Mouse (Mus musculus) adrenal gland, postnatal 10 days (tissue): ENCODE measurements around the gene Arfgap3. TPM values are rescaled to one million over a fixed set of nuclear protein-coding genes. Genes with fewer than 3 reads are reported as not detected.

Source experiments
- DNase-seq: peaks from one replicate; pipeline ENCODE4 v3.0.0; 2021; ENCODE audit warnings: mixed read lengths
- total RNA-seq, 2 experiments: library from RNA; stranded (reverse); gene quantifications; 2 replicates each; pipeline ENCODE4 v1.2.3; 2021

The Arfgap3 gene
- total RNA-seq, 2 experiments from 2014 or later, result 24.0 to 24.7 TPM

DNA sequence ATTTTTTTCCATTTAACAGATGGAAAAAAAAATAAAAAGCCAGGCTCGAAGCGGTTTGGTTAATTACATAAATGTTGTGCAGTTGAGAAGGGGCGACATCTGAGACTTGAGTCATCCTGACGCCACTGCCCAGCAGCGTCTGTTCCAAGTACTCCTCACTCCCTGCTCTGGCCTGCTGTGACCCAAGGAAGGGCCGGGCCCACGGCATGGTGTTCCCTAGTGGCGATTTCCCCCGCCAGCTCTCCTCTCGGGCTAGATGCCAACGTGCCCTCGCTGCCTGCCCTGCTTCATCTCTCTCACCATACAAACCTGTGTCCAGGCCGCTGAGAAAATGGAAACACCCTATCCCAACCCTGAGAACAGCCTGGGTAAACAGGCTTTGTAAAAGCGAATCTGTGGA is 98.0 kb downstream of the Arfgap3 start:
- peak; percentile 51 for DNase-seq

- DNase-seq, result peak; percentile 69
Observed at GRCm38 (mm10) chr15:83251176-83252004, 98.7 kb downstream of the Arfgap3 start, which contains the start of gene A4galt. A4galt (minus strand) TSS chr15:83251774.

DNA sequence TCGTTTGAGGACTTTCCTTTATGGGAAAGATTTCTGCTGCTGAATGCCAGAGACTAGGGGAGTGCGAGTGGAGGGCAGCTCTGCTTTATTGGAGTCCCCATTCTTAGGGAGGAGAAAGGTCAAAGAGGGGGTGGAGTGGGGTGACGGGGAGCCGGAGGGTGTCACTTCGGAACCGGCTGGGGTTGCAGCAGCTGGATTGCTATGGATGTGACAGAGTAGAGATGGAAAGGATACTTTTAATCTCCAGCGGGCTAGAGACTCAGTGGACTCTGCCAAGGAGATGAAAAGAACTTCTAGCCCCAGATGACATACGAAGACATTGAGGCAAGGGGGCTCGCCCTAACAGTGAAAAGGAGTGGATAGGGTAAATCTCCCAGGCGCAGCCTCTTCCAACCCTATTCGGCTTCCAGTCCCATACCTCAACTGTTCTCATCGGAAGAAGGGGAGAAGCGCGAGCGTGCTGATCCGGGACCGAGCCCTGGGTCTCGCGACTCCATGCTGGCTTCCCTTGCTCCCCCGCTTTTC is 99.3 kb downstream of the Arfgap3 start:
- DNase-seq, result no peak

Other genes starting within 250 kb of the Arfgap3 start
- gene Rrp7a, start 227.4 kb downstream of the Arfgap3 start, total RNA-seq, result 10 to 100 TPM; 75.1 to 75.6 TPM
- gene Poldip3, start 200.9 kb downstream of the Arfgap3 start, total RNA-seq, result 10 to 100 TPM; 85.1 to 90.9 TPM
- 100 to 1,000 TPM; 176 to 199 TPM for gene Cyb5r3, start 177.7 kb downstream of the Arfgap3 start, total RNA-seq
- 10 to 100 TPM; 12.3 to 12.8 TPM for gene A4galt, start 98.5 kb downstream of the Arfgap3 start, total RNA-seq
- 10 to 100 TPM; 69.9 to 76.3 TPM for gene Pacsin2, start 114.4 kb upstream of the Arfgap3 start, total RNA-seq
- gene Ttll1, start 160.6 kb upstream of the Arfgap3 start, total RNA-seq, result 1 to 10 TPM; 7.0 to 9.5 TPM
- gene Bik, start 176.6 kb upstream of the Arfgap3 start, total RNA-seq, result 10 to 100 TPM; 10.4 to 12.1 TPM
- 100 to 1,000 TPM; 298 to 316 TPM for gene Tspo, start 213.3 kb upstream of the Arfgap3 start, total RNA-seq
- gene Mcat, start 213.5 kb upstream of the Arfgap3 start, total RNA-seq, result 10 to 100 TPM; 43.1 to 49.3 TPM
- gene Ttll12, start 244.9 kb upstream of the Arfgap3 start, total RNA-seq, result 10 to 100 TPM; 19.0 to 21.1 TPM